Mouse (Mus musculus) intestine, embryonic 16.5 days (tissue): ENCODE results near the gene Vmn1r100. TPM values are rescaled to one million over a fixed set of nuclear protein-coding genes. Genes with fewer than 3 reads are reported as not detected.
"Not testable (repeated sequence)": the region's sequence is repeated elsewhere in the genome, so short reads cannot be mapped to it uniquely, and the experiment has no call there.

Experiments
- ATAC-seq: fragments of 200-750 bp; cut with Nextera tagmentation; 2 replicates; pipeline ENCODE4 v1.8.0; 2017; ENCODE audit warnings: moderate TSS enrichment, moderate library complexity
- H3K27ac ChIP-seq: fragments of 300-500 bp; sonication (generic); 2 replicates; pipeline ENCODE4 v1.5.1; 2014; ENCODE audit warnings: mild to moderate bottlenecking, low read length
- H3K27me3 ChIP-seq: fragments of 300-500 bp; sonication (generic); replicated peaks from 2 replicates; pipeline ENCODE4 v1.6.1; 2014; ENCODE audit warnings: low read length, control low read depth, mixed read lengths; ENCODE audit not compliant: control insufficient read depth, insufficient read depth
- H3K36me3 ChIP-seq: fragments of 300-500 bp; sonication (generic); 2 replicates; pipeline ENCODE4 v1.6.1; 2014; ENCODE audit warnings: low read length, control low read depth; ENCODE audit not compliant: control insufficient read depth, insufficient read depth
- H3K4me1 ChIP-seq: fragments of 300-500 bp; sonication (generic); 2 replicates; pipeline ENCODE4 v1.6.1; 2014; ENCODE audit warnings: low read length, control low read depth, mixed read lengths; ENCODE audit not compliant: control insufficient read depth, insufficient read depth
- H3K4me2 ChIP-seq: fragments of 300-500 bp; sonication (generic); 2 replicates; pipeline ENCODE4 v1.6.1; 2014; ENCODE audit warnings: low read depth, low read length, control low read depth
- H3K4me3 ChIP-seq: fragments of 300-500 bp; sonication (generic); 2 replicates; pipeline ENCODE4 v1.5.1; 2014; ENCODE audit warnings: mild to moderate bottlenecking, low read length
- H3K9ac ChIP-seq: fragments of 300-500 bp; sonication (generic); 2 replicates; pipeline ENCODE4 v1.6.1; 2014; ENCODE audit warnings: low read depth, low read length
- H3K9me3 ChIP-seq: fragments of 300-500 bp; sonication (generic); 2 replicates; pipeline ENCODE4 v1.6.1; 2016; ENCODE audit warnings: low read length, control low read depth; ENCODE audit not compliant: control insufficient read depth
- WGBS: fragments of 180-500 bp; shearing (Covaris S2); extraction: QIAGEN DNeasy Blood & Tissue Kit; methylation state at CpG from one replicate; pipeline ENCODE4 v1.1.7; 2014; 5-methylcytosine and 5-hydroxymethylcytosine counted together
- polyA plus RNA-seq: library from polyadenylated mRNA; unstranded; fragments of >200 nt; fragmentation: Nextera tagmentation; extraction: Ambion mirVana; gene quantifications from 2 replicates; pipeline ENCODE4 v1.2.1, GENCODE M21; 2015

Vmn1r100 gene
- polyA plus RNA-seq: not detected in 2 replicates

GRCm38 (mm10) chr7:20417642-20418041, at the start of gene Vmn1r100:
TSS of gene Vmn1r100 (plus strand) at chr7:20417942.
- not testable (repeated sequence) for H3K27me3 ChIP-seq, H3K27ac ChIP-seq, H3K36me3 ChIP-seq, ATAC-seq, H3K4me2 ChIP-seq, H3K4me1 ChIP-seq, H3K9ac ChIP-seq, H3K4me3 ChIP-seq, H3K9me3 ChIP-seq
- WGBS: no CpG with 5 or more reads among the region's 3 CpGs

- H3K27me3 ChIP-seq, H3K4me3 ChIP-seq, H3K27ac ChIP-seq, H3K9ac ChIP-seq, H3K9me3 ChIP-seq, H3K4me1 ChIP-seq, H3K4me2 ChIP-seq, H3K36me3 ChIP-seq, ATAC-seq: not testable (repeated sequence)
- no CpG with 5 or more reads among the region's 1 CpGs for WGBS
Measured at GRCm38 (mm10) chr7:20375310-20375709, 42.4 kb upstream of the Vmn1r100 start, which contains the start of gene Gm5728. TSS of gene Gm5728 (minus strand) at chr7:20375410.

- not testable (repeated sequence) for H3K4me1 ChIP-seq, H3K27ac ChIP-seq, H3K4me3 ChIP-seq, H3K36me3 ChIP-seq, H3K9ac ChIP-seq, H3K9me3 ChIP-seq, H3K27me3 ChIP-seq, ATAC-seq, H3K4me2 ChIP-seq
- no CpG with 5 or more reads among the region's 2 CpGs for WGBS
Measured at GRCm38 (mm10) chr7:20442493-20442892, 24.8 kb downstream of the Vmn1r100 start, which contains the start of gene Vmn1r101. TSS of gene Vmn1r101 (minus strand) at chr7:20442593.

Other genes starting within 250 kb of the Vmn1r100 start
- gene Vmn1r94, start 249.6 kb upstream of the Vmn1r100 start, polyA plus RNA-seq: not detected in 2 replicates
- not detected in 2 replicates for gene Vmn1r95, start 224.2 kb upstream of the Vmn1r100 start, polyA plus RNA-seq
- not detected in 2 replicates for gene Gm6164, start 212.3 kb upstream of the Vmn1r100 start, polyA plus RNA-seq
- gene Gm4498, start 184.1 kb upstream of the Vmn1r100 start, polyA plus RNA-seq: not detected in 2 replicates
- not detected in 2 replicates for gene Gm5890, start 155.1 kb upstream of the Vmn1r100 start, polyA plus RNA-seq
- gene Gm4133, start 83.9 kb upstream of the Vmn1r100 start, polyA plus RNA-seq: not detected in 2 replicates
- not detected in 2 replicates for gene Gm5728, start 42.5 kb upstream of the Vmn1r100 start, polyA plus RNA-seq
- not detected in 2 replicates for gene Vmn1r101, start 24.7 kb downstream of the Vmn1r100 start, polyA plus RNA-seq
- gene Gm10670, start 57.0 kb downstream of the Vmn1r100 start, polyA plus RNA-seq: not detected in 2 replicates
- not detected in 2 replicates for gene Vmn1r103, start 92.6 kb downstream of the Vmn1r100 start, polyA plus RNA-seq
- gene Vmn1r104, start 115.9 kb downstream of the Vmn1r100 start, polyA plus RNA-seq: not detected in 2 replicates
- not detected in 2 replicates for gene Gm5726, start 127.8 kb downstream of the Vmn1r100 start, polyA plus RNA-seq
- gene Gm4141, start 158.3 kb downstream of the Vmn1r100 start, polyA plus RNA-seq: not detected in 2 replicates
- not detected in 2 replicates for gene Gm4513, start 181.1 kb downstream of the Vmn1r100 start, polyA plus RNA-seq